In the genomic region with DNA sequence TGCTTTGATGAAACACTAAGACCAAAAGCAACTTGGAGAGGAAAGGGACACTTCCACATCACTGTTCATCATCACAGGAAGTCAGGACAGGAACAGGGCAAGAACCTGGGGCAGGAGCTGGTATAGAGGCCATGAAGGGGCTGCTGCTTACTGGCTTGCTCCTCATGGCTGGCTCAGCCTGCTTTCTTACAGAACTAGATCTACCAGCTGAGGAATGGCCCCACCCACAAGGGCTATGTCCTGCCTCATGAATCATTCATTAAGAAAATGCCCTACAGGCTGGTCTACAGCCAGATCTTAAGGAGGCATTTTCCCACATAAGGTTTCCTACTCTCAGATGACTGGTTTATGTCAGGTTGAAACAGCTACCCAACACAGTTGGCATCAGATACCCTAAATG, we compare ENCODE assay signal across 14 mouse cellular contexts.
A peak's percentile ranks its signal among the peaks of the same experiment; 100 is the strongest.
DNase-seq lines count a peak whose midpoint lies in the region; ATAC-seq and TF ChIP-seq lines count a peak whose summit lies in the region.
"Had no signal": no experiment of that assay in that cellular context is flagged by ENCODE, and none has a peak within 500 bp of the region (broad histone marks: within the 10 kb centered on the region; RNA-seq: fewer than 3 reads in every experiment).

No protein-coding gene starts in this region.

- ATAC-seq in hindbrain, embryonic 11.5 days (ENCODE audit: low FRiP score), result no peak
- no peak for ATAC-seq in heart, embryonic 11.5 days (replicated peaks; ENCODE audit: insufficient number of reproducible peaks, low FRiP score, low TSS enrichment)

- no peaks in the 10 kb centered on the region for H3K4me1 ChIP-seq in hindbrain, embryonic 11.5 days (replicated peaks; ENCODE audit: control insufficient read depth, insufficient read depth, low read length)
- H3K4me1 ChIP-seq in hindbrain, embryonic 10.5 days (replicated peaks), result peaks cover 7% of the 10 kb centered on the region; the same call in 1 of the 2 replicates
- no peaks in the 10 kb centered on the region for H3K4me1 ChIP-seq in heart, embryonic 11.5 days (ENCODE audit: control insufficient read depth, insufficient read depth, low read length)
- H3K4me1 ChIP-seq: embryonic facial prominence, embryonic 15.5 days; liver, embryonic 15.5 days; stomach, embryonic 15.5 days had no signal

- no peak overlapping the region for H3K4me3 ChIP-seq in hindbrain, embryonic 11.5 days (ENCODE audit: low read depth, low read length)
- no peak overlapping the region for H3K4me3 ChIP-seq in hindbrain, embryonic 10.5 days
- no peak overlapping the region for H3K4me3 ChIP-seq in layer of hippocampus, adult 2 months
- H3K4me3 ChIP-seq in heart, embryonic 11.5 days (ENCODE audit: low read depth, low read length), result no peak overlapping the region
- H3K4me3 ChIP-seq: embryonic facial prominence, embryonic 15.5 days; liver, embryonic 15.5 days; stomach, embryonic 15.5 days had no signal

- peak; percentile 10 for DNase-seq in hindbrain, embryonic 11.5 days (ENCODE audit: low spot score)
- DNase-seq in hindbrain, embryonic 10.5 days (ENCODE audit: low spot score), result no peak
- DNase-seq in ES-CJ7 (ENCODE audit: low read depth, low spot score), result peak; percentile 24
- DNase-seq in fibroblast of lung, adult 2 months (ENCODE audit: low read depth), result peak; percentile 28
- DNase-seq in kidney, postnatal 14 days, result peak; percentile 67
- DNase-seq in layer of hippocampus, adult 2 months (ENCODE audit: low spot score in 2 of 2), result no peak
- DNase-seq in testis, postnatal 10 days (ENCODE audit: low spot score), result no peak
- DNase-seq: cerebellum, postnatal 10 days; heart, postnatal 36 days; thymus, postnatal 4 days had no signal

- H3K9ac ChIP-seq in hindbrain, embryonic 11.5 days (ENCODE audit: low read depth, low read length), result no peak overlapping the region
- no peak overlapping the region for H3K9ac ChIP-seq in heart, embryonic 11.5 days (ENCODE audit: low read depth, low read length)
- H3K9ac ChIP-seq: embryonic facial prominence, embryonic 15.5 days; liver, embryonic 15.5 days; stomach, embryonic 15.5 days had no signal

- H3K9me3 ChIP-seq in hindbrain, embryonic 11.5 days (ENCODE audit: control insufficient read depth, low read length), result no peaks in the 10 kb centered on the region
- no peaks in the 10 kb centered on the region for H3K9me3 ChIP-seq in hindbrain, embryonic 10.5 days
- H3K9me3 ChIP-seq in heart, embryonic 11.5 days (replicated peaks; ENCODE audit: control insufficient read depth, low read length), result no peaks in the 10 kb centered on the region
- H3K9me3 ChIP-seq: embryonic facial prominence, embryonic 15.5 days; liver, embryonic 15.5 days; stomach, embryonic 15.5 days had no signal

- H3K36me3 ChIP-seq in hindbrain, embryonic 11.5 days (ENCODE audit: control insufficient read depth, insufficient read depth, low read length), result no peaks in the 10 kb centered on the region
- peaks cover 32% of the 10 kb centered on the region for H3K36me3 ChIP-seq in hindbrain, embryonic 10.5 days
- peaks cover 5% of the 10 kb centered on the region for H3K36me3 ChIP-seq in heart, embryonic 11.5 days (ENCODE audit: control insufficient read depth, insufficient read depth, low read length)
- H3K36me3 ChIP-seq: liver, embryonic 15.5 days; stomach, embryonic 15.5 days had no signal

- no peak overlapping the region for H3K27ac ChIP-seq in hindbrain, embryonic 11.5 days (ENCODE audit: low read depth, low read length)
- no peak overlapping the region for H3K27ac ChIP-seq in hindbrain, embryonic 10.5 days
- no peak overlapping the region for H3K27ac ChIP-seq in layer of hippocampus, adult 2 months
- no peak overlapping the region; the same call in 1 of the 2 replicates for H3K27ac ChIP-seq in heart, embryonic 11.5 days (ENCODE audit: low read depth, low read length)
- H3K27ac ChIP-seq: embryonic facial prominence, embryonic 15.5 days; liver, embryonic 15.5 days; stomach, embryonic 15.5 days had no signal

- no peaks in the 10 kb centered on the region for H3K27me3 ChIP-seq in hindbrain, embryonic 11.5 days (ENCODE audit: control insufficient read depth, insufficient read depth, low read length)
- no peaks in the 10 kb centered on the region for H3K27me3 ChIP-seq in hindbrain, embryonic 10.5 days (ENCODE audit: insufficient read depth, poor library complexity, severe bottlenecking)
- no peaks in the 10 kb centered on the region for H3K27me3 ChIP-seq in heart, embryonic 11.5 days (ENCODE audit: control insufficient read depth, insufficient read depth, low read length)
- H3K27me3 ChIP-seq: embryonic facial prominence, embryonic 15.5 days; liver, embryonic 15.5 days; stomach, embryonic 15.5 days had no signal

- TF ChIP-seq CTCF in layer of hippocampus, adult 2 months (conservative IDR thresholded peaks at IDR 0.05), result no peak

- H3K4me2 ChIP-seq in hindbrain, embryonic 11.5 days (replicated peaks; ENCODE audit: low read depth, low read length), result no peak overlapping the region
- H3K4me2 ChIP-seq in heart, embryonic 11.5 days, result no peak overlapping the region
- H3K4me2 ChIP-seq: embryonic facial prominence, embryonic 15.5 days; liver, embryonic 15.5 days; stomach, embryonic 15.5 days had no signal

Comparison
In these comparisons a context has a peak if more than half of its experiments do, and no peak if none do; other contexts are left out.
1. DNase-seq: peak in hindbrain, embryonic 11.5 days (single experiment), ES-CJ7 (single experiment), fibroblast of lung, adult 2 months (single experiment) and kidney, postnatal 14 days (single experiment); none in hindbrain, embryonic 10.5 days (single experiment), layer of hippocampus, adult 2 months (0 of 2) and testis, postnatal 10 days (single experiment).